Mouse (Mus musculus): ENCODE measurements around the gene Tiam1. TPM values are rescaled to one million over a fixed set of nuclear protein-coding genes. Genes with fewer than 3 reads are reported as not detected.

Tiam1 gene
- total and polyA plus RNA-seq, 3 experiments, result 1.8 to 5.3 (median 2.9) TPM

DNA sequence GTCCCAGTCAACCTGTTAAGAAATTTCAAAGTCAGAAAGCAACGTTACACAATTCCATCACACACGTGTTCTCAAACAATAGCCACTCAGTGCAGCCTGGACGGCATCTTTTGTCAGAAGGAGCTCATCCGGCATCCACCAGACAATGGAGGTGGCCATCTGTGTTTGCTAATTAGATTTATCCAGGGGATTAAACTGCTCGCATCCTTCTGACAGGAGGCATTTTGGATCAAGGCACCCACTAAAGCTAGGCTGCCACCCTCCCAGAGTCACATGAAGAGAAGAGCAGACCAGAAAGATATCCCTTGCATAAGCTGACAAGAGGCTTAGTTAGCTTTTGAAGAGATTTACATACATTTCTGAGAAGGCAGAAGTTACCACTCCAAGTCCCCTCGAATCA lies 404.6 kb downstream of the Tiam1 start:
- ATAC-seq (ENCODE audit: extremely low read depth, insufficient number of reproducible peaks, low FRiP score, poor library complexity, severe bottlenecking), result no peak
- Histone ChIP-seq H3K9me3 (replicated peaks) (peaks cover 36% of the 10 kb centered on the region), H3K36me3 (replicated peaks) (no peaks in the 10 kb centered on the region), H3K27me3 (ENCODE audit: insufficient read depth, low read length) (no peaks in the 10 kb centered on the region), H3K4me3 (ENCODE audit: low read depth, low read length) (no peak overlapping the region), H3K4me1 (ENCODE audit: insufficient read depth, low read depth, low read length) (no peaks in the 10 kb centered on the region)
- TF ChIP-seq TAL1 (conservative IDR thresholded peaks at IDR 0.05; ENCODE audit: low read depth, low read length) (no peak), GATA2 (IDR thresholded peaks at IDR 0.05; ENCODE audit: borderline replicate concordance, low read depth, low read length) (no peak), GATA1 (IDR thresholded peaks at IDR 0.05; ENCODE audit: borderline replicate concordance, low read length) (no peak), POLR2AphosphoS5 (IDR thresholded peaks at IDR 0.05; ENCODE audit: insufficient replicate concordance, low read depth, low read length) (no peak), CTCF (IDR thresholded peaks at IDR 0.05; ENCODE audit: low read depth, low read length) (no peak)
- no peak for DNase-seq (ENCODE audit: low spot score)

Other genes with a start within 250 kb of the Tiam1 start
- gene Sod1, start 77.0 kb upstream of the Tiam1 start, total RNA-seq (2014; fragmentation: Nextera tagmentation), result 376 and 389 TPM in 2 replicates
- 652 and 747 TPM in 2 replicates for gene Sod1, start 77.0 kb upstream of the Tiam1 start, total RNA-seq (2017)
- 609 and 629 TPM in 2 replicates for gene Sod1, start 77.0 kb upstream of the Tiam1 start, polyA plus RNA-seq (2012)
- gene Scaf4, start 140.7 kb upstream of the Tiam1 start, total RNA-seq (2014; fragmentation: Nextera tagmentation), result 186 and 193 TPM in 2 replicates
- 12.2 and 14.8 TPM in 2 replicates for gene Scaf4, start 140.7 kb upstream of the Tiam1 start, total RNA-seq (2017)
- gene Scaf4, start 140.7 kb upstream of the Tiam1 start, polyA plus RNA-seq (2012), result 215 and 227 TPM in 2 replicates
- not detected in 2 replicates for gene Hunk, start 242.2 kb upstream of the Tiam1 start, total RNA-seq (2014; fragmentation: Nextera tagmentation)
- gene Hunk, start 242.2 kb upstream of the Tiam1 start, total RNA-seq (2017), result 0.06 and 0.11 TPM in 2 replicates
- not detected in 2 replicates for gene Hunk, start 242.2 kb upstream of the Tiam1 start, polyA plus RNA-seq (2012)